Mouse (Mus musculus) brain, embryonic 14.5 days (tissue): ENCODE measurements around the gene Acoxl.

Experiments
- CTCF ChIP-seq: fragments of 200-500 bp; IDR thresholded peaks from 2 replicates; pipeline ENCODE4 v1.5.1; 2012; ENCODE audit warnings: inconsistent platforms, mild to moderate bottlenecking, moderate library complexity, borderline replicate concordance; ENCODE audit not compliant: insufficient read depth, insufficient read length; ENCODE audit errors: extremely low read depth
- POLR2A ChIP-seq: fragments of 200-500 bp; IDR thresholded peaks from 2 replicates; pipeline ENCODE4 v1.6.1; 2012; ENCODE audit warnings: mild to moderate bottlenecking, inconsistent platforms, borderline replicate concordance; ENCODE audit not compliant: poor library complexity, insufficient read depth, insufficient read length, severe bottlenecking; ENCODE audit errors: extremely low read depth

GRCm38 (mm10) chr2:128105651-128106050 lies 267.0 kb downstream of the Acoxl start:
- TF ChIP-seq POLR2A (no peak), CTCF (no peak)
